In genomic region chr10:117975467-117975866, GRCm38 (mm10) we compare ENCODE assay signal across 17 mouse cellular contexts.
"Had no signal": no experiment of that assay in that cellular context is flagged by ENCODE, and none has a peak within 500 bp of the region (broad histone marks: within the 10 kb centered on the region; RNA-seq: fewer than 3 reads in every experiment).

No protein-coding gene starts in this region.

- DNase-seq: kidney, adult 9 months; kidney, postnatal 14 days; kidney, postnatal 4 days; liver; lung, adult 18-20 months; lung, postnatal 14 days; lung, postnatal 4 days; thymus, postnatal 25 days had no signal

- H3K27me3 ChIP-seq: limb, embryonic 13.5 days; liver, embryonic 12.5 days; liver, embryonic 15.5 days; lung, embryonic 15.5 days; midbrain, embryonic 12.5 days; midbrain, embryonic 15.5 days; stomach, embryonic 15.5 days had no signal

- H3K4me1 ChIP-seq: limb, embryonic 10.5 days; limb, embryonic 13.5 days; liver, embryonic 12.5 days; liver, embryonic 15.5 days; lung, embryonic 15.5 days; midbrain, embryonic 12.5 days; midbrain, embryonic 15.5 days; stomach, embryonic 15.5 days had no signal

- H3K9me3 ChIP-seq: limb, embryonic 10.5 days; limb, embryonic 13.5 days; liver, embryonic 12.5 days; liver, embryonic 15.5 days; lung, embryonic 15.5 days; midbrain, embryonic 12.5 days; midbrain, embryonic 15.5 days; stomach, embryonic 15.5 days had no signal

- H3K36me3 ChIP-seq: limb, embryonic 10.5 days; limb, embryonic 13.5 days; liver, embryonic 12.5 days; liver, embryonic 15.5 days; lung, embryonic 15.5 days; midbrain, embryonic 12.5 days; midbrain, embryonic 15.5 days; stomach, embryonic 15.5 days had no signal

- H3K4me2 ChIP-seq: limb, embryonic 13.5 days; liver, embryonic 12.5 days; liver, embryonic 15.5 days; lung, embryonic 15.5 days; midbrain, embryonic 12.5 days; midbrain, embryonic 15.5 days; stomach, embryonic 15.5 days had no signal

- H3K9ac ChIP-seq: limb, embryonic 13.5 days; liver, embryonic 12.5 days; liver, embryonic 15.5 days; lung, embryonic 15.5 days; midbrain, embryonic 12.5 days; midbrain, embryonic 15.5 days; stomach, embryonic 15.5 days had no signal

- H3K27ac ChIP-seq: limb, embryonic 10.5 days; limb, embryonic 13.5 days; liver, embryonic 12.5 days; liver, embryonic 15.5 days; lung, embryonic 15.5 days; midbrain, embryonic 12.5 days; midbrain, embryonic 15.5 days; stomach, embryonic 15.5 days had no signal

- ATAC-seq: liver, embryonic 12.5 days; midbrain, embryonic 15.5 days had no signal

- H3K4me3 ChIP-seq: limb, embryonic 10.5 days; limb, embryonic 13.5 days; liver, embryonic 12.5 days; liver, embryonic 15.5 days; lung, embryonic 15.5 days; midbrain, embryonic 12.5 days; midbrain, embryonic 15.5 days; myocyte; stomach, embryonic 15.5 days had no signal
